ENCODE assay signal across 8 mouse cellular contexts in the genomic region with DNA sequence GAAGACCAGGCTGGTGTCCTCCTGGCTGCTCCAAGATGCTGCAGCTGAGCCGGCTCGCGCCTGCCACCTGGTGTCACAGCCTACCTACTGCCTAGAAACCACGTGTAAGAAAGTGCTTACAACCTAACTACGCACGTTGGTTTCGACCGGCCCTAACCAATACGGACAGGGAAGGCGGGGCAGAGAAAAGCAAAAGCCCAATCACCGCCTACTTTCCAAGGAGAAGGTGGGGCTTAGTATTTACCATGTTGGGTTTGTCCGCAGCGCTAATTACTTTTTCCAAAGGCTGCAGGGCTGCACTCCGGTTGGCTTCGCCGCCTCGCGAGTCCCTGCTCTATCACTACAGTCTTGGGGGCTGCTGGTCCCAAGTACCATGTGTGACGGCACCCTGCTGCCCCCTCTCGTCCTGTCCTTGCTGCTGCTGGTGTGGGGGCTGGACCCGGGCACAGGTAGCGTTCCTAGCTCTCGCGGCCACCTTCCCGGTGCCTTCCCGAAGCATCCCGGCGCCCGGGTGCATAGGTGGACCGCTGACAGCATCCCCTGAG. TPM values are rescaled to one million over a fixed set of nuclear protein-coding genes. Genes with fewer than 3 reads are reported as not detected.
DNase-seq lines count a peak whose midpoint lies in the region; ATAC-seq and TF ChIP-seq lines count a peak whose summit lies in the region.

Gene Adamts17, plus strand, starts transcription at position 273 of the 545 bp plus-strand sequence.

- H3K36me3 ChIP-seq in hindbrain, embryonic 10.5 days: no peaks in the 10 kb centered on the region
- no peaks in the 10 kb centered on the region for H3K36me3 ChIP-seq in lung, embryonic 15.5 days
- H3K36me3 ChIP-seq in thymus, adult 2 months (ENCODE audit: control insufficient read depth, insufficient read depth, low read length): no peaks in the 10 kb centered on the region

- H3K4me2 ChIP-seq in lung, embryonic 15.5 days: peak within 1 kb of the TSS; percentile 100

- peak; percentile 92 for ATAC-seq in lung, embryonic 15.5 days (ENCODE audit: borderline replicate concordance, extremely low read depth, low FRiP score, low TSS enrichment)

- TF ChIP-seq POLR2A in thymus, adult 2 months (IDR thresholded peaks at IDR 0.05; ENCODE audit: control insufficient read depth, extremely low read depth, insufficient read depth, low read length, poor library complexity): 0 out of 2 replicates have a peak, but pooled peaks have one; percentile 35

- H3K9ac ChIP-seq in lung, embryonic 15.5 days: peak within 1 kb of the TSS; percentile 58

- H3K4me3 ChIP-seq in hindbrain, embryonic 10.5 days: peak within 1 kb of the TSS; percentile 81
- peak within 1 kb of the TSS; percentile 68 for H3K4me3 ChIP-seq in lung, embryonic 15.5 days
- H3K4me3 ChIP-seq in thymus, adult 2 months (ENCODE audit: control insufficient read depth, insufficient read depth, low read length): peak within 1 kb of the TSS; percentile 51

- TF ChIP-seq CTCF in thymus, adult 2 months (IDR thresholded peaks at IDR 0.05; ENCODE audit: borderline replicate concordance, control insufficient read depth, extremely low read depth, insufficient read depth, low read length, poor library complexity): peak; percentile 84

- DNase-seq in MN1 (ENCODE audit: low spot score): peak; percentile 96
- DNase-seq in cerebellum, adult 8-10 months: peak; percentile 92
- peak; percentile 96 to 98 for DNase-seq in frontal cortex, adult 2 months (ENCODE audit: extremely low spot score in 1 of 2, low spot score in 1 of 2)
- peak; percentile 92 for DNase-seq in hindbrain, embryonic 10.5 days (ENCODE audit: low spot score)
- peak; percentile 86 for DNase-seq in layer of hippocampus, adult 9-10 months (ENCODE audit: low spot score)
- DNase-seq in ovary, adult 18-20 months (ENCODE audit: low spot score): peak; percentile 88
- peak; percentile 93 for DNase-seq in thymus, adult 2 months

- H3K27ac ChIP-seq in hindbrain, embryonic 10.5 days: peak within 1 kb of the TSS; percentile 71
- H3K27ac ChIP-seq in lung, embryonic 15.5 days: peak within 1 kb of the TSS; percentile 67
- no peak within 1 kb of the TSS for H3K27ac ChIP-seq in thymus, adult 2 months (ENCODE audit: control insufficient read depth, insufficient read depth, low read length)

- under 1% methylated on average over 30 of the region's 30 CpGs for WGBS in hindbrain, embryonic 10.5 days
- 0% methylated on average over 30 of the region's 30 CpGs for WGBS in lung, embryonic 15.5 days
- WGBS in thymus, adult 2 months: under 1% methylated on average over 30 of the region's 30 CpGs

- peaks cover 47% of the 10 kb centered on the region for H3K27me3 ChIP-seq in hindbrain, embryonic 10.5 days (ENCODE audit: insufficient read depth, poor library complexity, severe bottlenecking)
- no peaks in the 10 kb centered on the region for H3K27me3 ChIP-seq in lung, embryonic 15.5 days
- no peaks in the 10 kb centered on the region for H3K27me3 ChIP-seq in thymus, adult 2 months (ENCODE audit: control insufficient read depth, insufficient read depth, low read length)

- H3K9me3 ChIP-seq in hindbrain, embryonic 10.5 days: no peaks in the 10 kb centered on the region
- no peaks in the 10 kb centered on the region for H3K9me3 ChIP-seq in lung, embryonic 15.5 days

- peaks cover 22% of the 10 kb centered on the region for H3K4me1 ChIP-seq in hindbrain, embryonic 10.5 days (replicated peaks)
- peaks cover 33% of the 10 kb centered on the region for H3K4me1 ChIP-seq in lung, embryonic 15.5 days
- H3K4me1 ChIP-seq in thymus, adult 2 months (replicated peaks; ENCODE audit: control insufficient read depth, insufficient read depth, low read length): peaks cover 10% of the 10 kb centered on the region

RNA-seq across cellular contexts. Expression of gene Adamts17, which starts in this region (rescaled TPM):
- 2.7 and 3.3 TPM in 2 replicates for polyA plus RNA-seq in frontal cortex, adult 2 months (2012; rRNA removed)
- polyA plus RNA-seq in hindbrain, embryonic 10.5 days (2016; fragmentation: Nextera tagmentation; extraction: Ambion mirVana): 1.8 and 2.0 TPM in 2 replicates
- polyA plus RNA-seq in lung, embryonic 15.5 days (2015; fragmentation: Nextera tagmentation; extraction: Ambion mirVana): 10.0 and 13.2 TPM in 2 replicates
- 2.4 and 2.8 TPM in 2 replicates for polyA plus RNA-seq in thymus, adult 2 months (2012; rRNA removed)
